Mouse (Mus musculus): Measurements from ENCODE around the gene I830077J02Rik. TPM values are rescaled to one million over a fixed set of nuclear protein-coding genes. Genes with fewer than 3 reads are reported as not detected.
A peak's percentile ranks its signal among the peaks of the same experiment; 100 is the strongest.

The I830077J02Rik gene
- polyA plus RNA-seq (2012; ENCODE audit: insufficient read depth, low replicate concordance), result 34.4 and 41.9 TPM in 2 replicates

- H3K27me3 ChIP-seq (replicated peaks), result no peaks in the 10 kb centered on the region
- TF ChIP-seq GATA1 (IDR thresholded peaks at IDR 0.05; ENCODE audit: borderline replicate concordance, low read length), result peak; percentile 52; the same call in 1 of the 3 replicates
- TF ChIP-seq FLI1 (IDR thresholded peaks at IDR 0.05; ENCODE audit: low read length), result 0 out of 2 replicates have a peak, but pooled peaks have one; percentile 43
- H3K4me3 ChIP-seq (replicated peaks), result peak within 1 kb of the TSS; percentile 94
- peaks cover 74% of the 10 kb centered on the region for H3K4me1 ChIP-seq
- H3K36me3 ChIP-seq (replicated peaks; ENCODE audit: low read length), result peaks cover 61% of the 10 kb centered on the region
- H3K9me3 ChIP-seq, result no peaks in the 10 kb centered on the region
Observed at GRCm38 (mm10) chr3:105932240-105933071, at the start of gene I830077J02Rik. I830077J02Rik (minus strand) TSS chr3:105932664.

- Histone ChIP-seq H3K27me3 (replicated peaks) (no peaks in the 10 kb centered on the region), H3K9me3 (no peaks in the 10 kb centered on the region), H3K36me3 (replicated peaks; ENCODE audit: low read length) (peaks cover 22% of the 10 kb centered on the region), H3K4me1 (peaks cover 40% of the 10 kb centered on the region), H3K4me3 (replicated peaks) (peak overlapping the region; percentile 9)
- TF ChIP-seq FLI1 (IDR thresholded peaks at IDR 0.05; ENCODE audit: low read length), result no peak
- no peak for TF ChIP-seq GATA1 (IDR thresholded peaks at IDR 0.05; ENCODE audit: borderline replicate concordance, low read length)
Observed at GRCm38 (mm10) chr3:105974174-105974573, 41.7 kb upstream of the I830077J02Rik start.

GRCm38 (mm10) chr3:105973411-105973810 is 40.9 kb upstream of the I830077J02Rik start, which contains the start of gene Ovgp1:
Ovgp1 (plus strand) TSS chr3:105973711.
- TF ChIP-seq GATA1 (IDR thresholded peaks at IDR 0.05; ENCODE audit: borderline replicate concordance, low read length) (no peak), FLI1 (IDR thresholded peaks at IDR 0.05; ENCODE audit: low read length) (no peak)
- peak within 1 kb of the TSS; percentile 9 for H3K4me3 ChIP-seq (replicated peaks)
- peaks cover 40% of the 10 kb centered on the region for H3K4me1 ChIP-seq
- no peaks in the 10 kb centered on the region for H3K27me3 ChIP-seq (replicated peaks)
- H3K36me3 ChIP-seq (replicated peaks; ENCODE audit: low read length), result peaks cover 29% of the 10 kb centered on the region
- no peaks in the 10 kb centered on the region for H3K9me3 ChIP-seq

GRCm38 (mm10) chr3:105971831-105972446 is 39.5 kb upstream of the I830077J02Rik start:
- no peaks in the 10 kb centered on the region for H3K27me3 ChIP-seq (replicated peaks)
- TF ChIP-seq GATA1 (IDR thresholded peaks at IDR 0.05; ENCODE audit: borderline replicate concordance, low read length) (no peak), FLI1 (IDR thresholded peaks at IDR 0.05; ENCODE audit: low read length) (no peak)
- H3K4me3 ChIP-seq (replicated peaks), result no peak overlapping the region
- H3K9me3 ChIP-seq, result no peaks in the 10 kb centered on the region
- H3K4me1 ChIP-seq, result peaks cover 33% of the 10 kb centered on the region
- peaks cover 44% of the 10 kb centered on the region for H3K36me3 ChIP-seq (replicated peaks; ENCODE audit: low read length)

GRCm38 (mm10) chr3:105960700-105961099 is 28.2 kb upstream of the I830077J02Rik start:
- peak overlapping the region; percentile 50 for H3K4me3 ChIP-seq (replicated peaks)
- no peaks in the 10 kb centered on the region for H3K9me3 ChIP-seq
- H3K4me1 ChIP-seq, result peaks cover 57% of the 10 kb centered on the region
- TF ChIP-seq GATA1 (IDR thresholded peaks at IDR 0.05; ENCODE audit: borderline replicate concordance, low read length) (no peak), FLI1 (IDR thresholded peaks at IDR 0.05; ENCODE audit: low read length) (no peak)
- H3K27me3 ChIP-seq (replicated peaks), result no peaks in the 10 kb centered on the region
- H3K36me3 ChIP-seq (replicated peaks; ENCODE audit: low read length), result peaks cover 79% of the 10 kb centered on the region

- H3K27me3 ChIP-seq (replicated peaks), result no peaks in the 10 kb centered on the region
- H3K9me3 ChIP-seq, result no peaks in the 10 kb centered on the region
- peak within 1 kb of the TSS; percentile 99 for H3K4me3 ChIP-seq (replicated peaks)
- H3K36me3 ChIP-seq (replicated peaks; ENCODE audit: low read length), result peaks cover 79% of the 10 kb centered on the region
- H3K4me1 ChIP-seq, result peaks cover 60% of the 10 kb centered on the region
- TF ChIP-seq FLI1 (IDR thresholded peaks at IDR 0.05; ENCODE audit: low read length) (no peak), GATA1 (IDR thresholded peaks at IDR 0.05; ENCODE audit: borderline replicate concordance, low read length) (no peak)
Observed at GRCm38 (mm10) chr3:105959999-105960398, 27.5 kb upstream of the I830077J02Rik start, which contains the start of gene Atp5f1. Atp5f1 (minus strand) TSS chr3:105960099.

GRCm38 (mm10) chr3:105959585-105959984 is 27.1 kb upstream of the I830077J02Rik start:
- Histone ChIP-seq H3K9me3 (no peaks in the 10 kb centered on the region), H3K4me1 (peaks cover 64% of the 10 kb centered on the region), H3K27me3 (replicated peaks) (no peaks in the 10 kb centered on the region), H3K4me3 (replicated peaks) (peak overlapping the region; percentile 99), H3K36me3 (replicated peaks; ENCODE audit: low read length) (peaks cover 79% of the 10 kb centered on the region)
- TF ChIP-seq FLI1 (IDR thresholded peaks at IDR 0.05; ENCODE audit: low read length) (no peak), GATA1 (IDR thresholded peaks at IDR 0.05; ENCODE audit: borderline replicate concordance, low read length) (no peak)

- H3K4me1 ChIP-seq, result peaks cover 67% of the 10 kb centered on the region
- peak within 1 kb of the TSS; percentile 99 for H3K4me3 ChIP-seq (replicated peaks)
- H3K36me3 ChIP-seq (replicated peaks; ENCODE audit: low read length), result peaks cover 79% of the 10 kb centered on the region
- no peaks in the 10 kb centered on the region for H3K9me3 ChIP-seq
- no peaks in the 10 kb centered on the region for H3K27me3 ChIP-seq (replicated peaks)
- TF ChIP-seq GATA1 (IDR thresholded peaks at IDR 0.05; ENCODE audit: borderline replicate concordance, low read length), result no peak
- TF ChIP-seq FLI1 (IDR thresholded peaks at IDR 0.05; ENCODE audit: low read length), result 0 out of 2 replicates have a peak, but pooled peaks have one; percentile 38
Observed at GRCm38 (mm10) chr3:105958974-105959580, 26.6 kb upstream of the I830077J02Rik start, which contains the start of gene Wdr77. Wdr77 (plus strand) TSS chr3:105959369.

- Histone ChIP-seq H3K27me3 (replicated peaks) (no peaks in the 10 kb centered on the region), H3K4me1 (peaks cover 67% of the 10 kb centered on the region), H3K9me3 (no peaks in the 10 kb centered on the region), H3K4me3 (replicated peaks) (peak overlapping the region; percentile 99), H3K36me3 (replicated peaks; ENCODE audit: low read length) (peaks cover 79% of the 10 kb centered on the region)
- TF ChIP-seq FLI1 (IDR thresholded peaks at IDR 0.05; ENCODE audit: low read length), result no peak
Observed at GRCm38 (mm10) chr3:105958204-105958603, 25.7 kb upstream of the I830077J02Rik start.

All from megakaryocyte, embryonic 14.5 days (primary cell).